Mouse (Mus musculus): ENCODE data around the gene Cygb. TPM values are rescaled to one million over a fixed set of nuclear protein-coding genes. Genes with fewer than 3 reads are reported as not detected.
"Not testable (repeated sequence)": the region's sequence is repeated elsewhere in the genome, so short reads cannot be mapped to it uniquely, and the experiment has no call there.

Cygb gene
- polyA plus RNA-seq, 1 experiment from 2014 or later, result 29.3 TPM

DNA sequence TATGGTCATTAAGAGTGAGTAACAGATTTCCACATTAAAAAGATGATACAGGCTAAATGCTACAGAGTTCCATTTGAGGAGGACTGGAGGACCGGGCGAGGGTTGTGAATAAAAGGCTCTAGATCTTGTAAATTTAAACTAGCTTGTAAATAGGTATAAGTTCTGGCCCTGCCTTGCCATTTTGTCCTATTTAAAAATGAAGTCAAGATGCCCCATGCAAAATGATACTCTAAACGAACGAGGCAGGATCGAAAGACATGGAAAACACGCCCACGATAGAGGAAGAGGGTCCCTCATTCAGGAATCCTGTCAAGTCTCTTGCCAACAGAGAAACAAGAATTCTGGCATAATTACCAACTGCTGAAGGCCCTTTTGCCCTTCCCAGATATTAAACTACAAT lies 16.3 kb upstream of the Cygb start:
- 75% methylated on average over 7 of the region's 7 CpGs for WGBS

DNA sequence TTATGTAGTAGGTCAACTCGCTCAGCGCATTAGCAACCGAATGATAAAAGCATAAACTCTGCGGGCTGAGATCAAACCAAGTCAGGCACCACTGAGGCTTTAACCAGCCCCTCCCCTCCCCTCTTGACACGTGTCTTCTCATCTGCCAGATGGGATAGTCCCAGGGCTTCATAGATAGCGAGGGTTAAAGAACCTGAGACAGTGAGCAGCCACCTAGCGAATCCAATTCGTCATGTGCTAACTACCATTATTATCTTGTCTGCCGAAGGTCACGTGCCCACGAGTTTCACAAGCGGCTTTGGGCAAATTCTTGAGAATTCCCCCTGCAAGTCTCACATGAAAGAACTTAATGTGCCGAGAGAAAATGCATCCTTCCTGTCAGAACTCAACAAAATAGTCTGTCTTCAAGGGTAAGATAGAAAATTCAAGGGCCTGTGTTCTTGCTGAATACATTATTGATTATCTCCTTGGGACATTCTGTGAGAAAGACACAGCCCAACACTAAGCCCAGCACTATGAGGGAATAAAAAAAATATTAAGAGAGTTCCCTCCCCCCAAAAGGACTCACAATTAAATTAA lies 15.8 kb upstream of the Cygb start:
- no peak for ATAC-seq
- no peak overlapping the region for H3K9ac ChIP-seq (ENCODE audit: low read depth, low read length)
- WGBS, result 51% methylated on average over 13 of the region's 13 CpGs
- H3K36me3 ChIP-seq (ENCODE audit: control insufficient read depth, insufficient read depth, low read length), result peaks cover 12% of the 10 kb centered on the region
- 0 out of 2 replicates have a peak overlapping the region, but pooled peaks have one; percentile 51 for H3K27ac ChIP-seq (ENCODE audit: low read length)
- H3K4me1 ChIP-seq (ENCODE audit: control insufficient read depth, insufficient read depth, low read length), result peaks cover 34% of the 10 kb centered on the region
- H3K4me2 ChIP-seq (ENCODE audit: low read length), result peak overlapping the region; percentile 16; the same call in 1 of the 2 replicates
- H3K4me3 ChIP-seq (ENCODE audit: low read depth, low read length), result no peak overlapping the region
- no peaks in the 10 kb centered on the region for H3K27me3 ChIP-seq (ENCODE audit: control insufficient read depth, insufficient read depth, low read depth, low read length)
- no peaks in the 10 kb centered on the region for H3K9me3 ChIP-seq (replicated peaks; ENCODE audit: control insufficient read depth, low read length, poor library complexity, severe bottlenecking)

More for the DNA sequence above, 16.3 kb upstream of the Cygb start:
- Histone ChIP-seq H3K9me3 (replicated peaks; ENCODE audit: control insufficient read depth, low read length, poor library complexity, severe bottlenecking) (no peaks in the 10 kb centered on the region), H3K4me2 (ENCODE audit: low read length) (peak overlapping the region; percentile 47), H3K4me1 (ENCODE audit: control insufficient read depth, insufficient read depth, low read length) (peaks cover 34% of the 10 kb centered on the region), H3K9ac (ENCODE audit: low read depth, low read length) (peak overlapping the region; percentile 49), H3K27ac (ENCODE audit: low read length) (peak overlapping the region; percentile 51), H3K27me3 (ENCODE audit: control insufficient read depth, insufficient read depth, low read depth, low read length) (no peaks in the 10 kb centered on the region), H3K36me3 (ENCODE audit: control insufficient read depth, insufficient read depth, low read length) (peaks cover 14% of the 10 kb centered on the region), H3K4me3 (ENCODE audit: low read depth, low read length) (peak overlapping the region; percentile 67)
- ATAC-seq, result no peak

DNA sequence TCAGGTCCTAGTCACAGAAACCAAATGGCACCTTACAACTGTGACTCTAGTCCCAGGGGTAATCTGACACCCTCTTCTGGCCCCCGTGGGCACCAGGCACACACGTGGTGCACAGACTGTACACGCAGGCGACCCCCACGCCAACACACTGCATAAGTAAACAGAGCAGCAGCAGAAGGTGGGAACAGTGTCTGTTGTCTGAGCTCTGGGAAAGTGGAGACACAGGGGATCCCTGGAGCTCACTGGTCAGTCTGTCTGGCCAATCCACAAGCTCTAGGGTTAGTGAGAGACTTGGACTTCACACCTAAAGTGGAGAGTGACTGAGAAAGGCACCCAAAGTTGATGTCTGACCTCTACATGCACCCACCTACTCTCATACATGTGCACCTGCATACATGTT lies 15.2 kb upstream of the Cygb start:
- no peak for ATAC-seq
- Histone ChIP-seq H3K27ac (ENCODE audit: low read length) (0 out of 2 replicates have a peak overlapping the region, but pooled peaks have one; percentile 10), H3K36me3 (ENCODE audit: control insufficient read depth, insufficient read depth, low read length) (peaks cover 7% of the 10 kb centered on the region), H3K9ac (ENCODE audit: low read depth, low read length) (no peak overlapping the region), H3K27me3 (ENCODE audit: control insufficient read depth, insufficient read depth, low read depth, low read length) (no peaks in the 10 kb centered on the region), H3K4me3 (ENCODE audit: low read depth, low read length) (no peak overlapping the region), H3K4me1 (ENCODE audit: control insufficient read depth, insufficient read depth, low read length) (peaks cover 35% of the 10 kb centered on the region), H3K9me3 (replicated peaks; ENCODE audit: control insufficient read depth, low read length, poor library complexity, severe bottlenecking) (no peaks in the 10 kb centered on the region), H3K4me2 (ENCODE audit: low read length) (peak overlapping the region; percentile 16; the same call in 1 of the 2 replicates)
- 50% methylated on average over 5 of the region's 5 CpGs for WGBS

DNA sequence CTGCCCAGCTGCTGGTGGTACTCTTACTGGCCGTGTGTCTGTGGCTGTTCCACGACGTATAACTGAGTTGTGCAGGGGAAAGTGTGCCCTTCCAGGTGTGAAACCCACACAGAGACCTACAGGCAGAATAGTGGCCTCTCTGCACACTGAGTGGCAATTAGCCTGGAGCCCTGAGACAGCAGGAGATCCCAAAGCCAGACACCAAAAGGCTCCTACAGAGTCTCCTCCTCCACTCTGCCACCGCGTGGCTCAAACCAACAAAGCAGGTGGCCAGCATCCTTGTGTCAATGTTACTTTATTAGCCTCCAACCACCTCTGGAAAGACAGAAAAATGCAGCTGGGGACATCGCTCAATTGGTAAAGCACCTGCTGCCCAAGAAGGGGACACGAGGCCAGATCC lies 14.7 kb upstream of the Cygb start:
- Histone ChIP-seq H3K4me3 (ENCODE audit: low read depth, low read length) (no peak overlapping the region), H3K27me3 (ENCODE audit: control insufficient read depth, insufficient read depth, low read depth, low read length) (no peaks in the 10 kb centered on the region), H3K4me1 (ENCODE audit: control insufficient read depth, insufficient read depth, low read length) (peaks cover 36% of the 10 kb centered on the region), H3K36me3 (ENCODE audit: control insufficient read depth, insufficient read depth, low read length) (peaks cover 2% of the 10 kb centered on the region; the same call in 1 of the 2 replicates), H3K9me3 (replicated peaks; ENCODE audit: control insufficient read depth, low read length, poor library complexity, severe bottlenecking) (no peaks in the 10 kb centered on the region), H3K9ac (ENCODE audit: low read depth, low read length) (no peak overlapping the region), H3K4me2 (ENCODE audit: low read length) (no peak overlapping the region), H3K27ac (ENCODE audit: low read length) (0 out of 2 replicates have a peak overlapping the region, but pooled peaks have one; percentile 40)
- 32% methylated on average over 7 of the region's 7 CpGs for WGBS
- ATAC-seq, result no peak

DNA sequence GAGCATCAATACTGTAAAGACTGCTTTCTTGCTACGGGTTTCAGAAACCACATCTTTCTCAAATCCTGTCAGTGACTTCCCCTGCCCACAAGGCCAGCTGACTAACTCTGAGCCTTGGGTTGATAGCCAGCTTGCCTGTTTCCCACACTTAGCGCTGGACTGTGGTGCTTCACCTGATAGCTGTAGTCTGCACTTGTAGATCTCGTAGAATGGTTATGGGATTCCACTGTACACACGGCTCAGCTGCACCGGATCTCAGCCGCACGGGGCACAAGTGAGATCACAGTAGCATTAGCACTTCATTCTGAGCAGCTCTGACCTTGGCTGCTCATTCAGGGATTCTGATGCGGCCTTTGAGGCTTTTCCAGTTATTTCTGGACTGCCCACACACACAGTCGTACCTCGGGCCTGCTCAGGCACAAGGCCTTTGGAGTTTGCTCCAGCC lies 14.3 kb upstream of the Cygb start:
- Histone ChIP-seq H3K4me2 (ENCODE audit: low read length) (no peak overlapping the region), H3K9ac (ENCODE audit: low read depth, low read length) (no peak overlapping the region)
- 78% methylated on average over 10 of the region's 10 CpGs for WGBS

DNA sequence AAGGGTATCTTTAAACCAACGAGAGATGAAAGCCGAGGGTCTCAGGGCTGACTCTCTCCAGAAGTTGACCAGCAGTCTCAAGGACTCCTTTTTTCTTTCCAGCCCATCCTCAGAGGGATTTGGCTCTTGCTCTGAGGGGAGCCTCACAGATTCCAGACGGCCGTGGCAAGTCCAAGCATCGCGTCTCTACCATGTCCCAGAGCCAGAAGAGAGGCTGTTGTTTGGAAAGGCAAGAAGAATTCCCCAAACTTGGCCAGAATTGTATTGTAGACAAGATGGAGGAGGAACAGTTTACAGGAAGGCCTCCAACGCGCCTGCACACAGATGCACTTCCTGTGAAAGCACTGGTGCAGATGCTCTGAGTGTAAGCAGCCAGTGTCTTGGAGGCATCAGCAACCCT lies 13.8 kb upstream of the Cygb start:
- Histone ChIP-seq H3K27me3 (ENCODE audit: control insufficient read depth, insufficient read depth, low read depth, low read length) (no peaks in the 10 kb centered on the region), H3K36me3 (ENCODE audit: control insufficient read depth, insufficient read depth, low read length) (no peaks in the 10 kb centered on the region), H3K4me3 (ENCODE audit: low read depth, low read length) (no peak overlapping the region), H3K9me3 (replicated peaks; ENCODE audit: control insufficient read depth, low read length, poor library complexity, severe bottlenecking) (no peaks in the 10 kb centered on the region), H3K27ac (ENCODE audit: low read length) (no peak overlapping the region), H3K4me1 (ENCODE audit: control insufficient read depth, insufficient read depth, low read length) (peaks cover 37% of the 10 kb centered on the region), H3K9ac (ENCODE audit: low read depth, low read length) (no peak overlapping the region), H3K4me2 (ENCODE audit: low read length) (no peak overlapping the region)
- WGBS, result 87% methylated on average over 8 of the region's 8 CpGs
- ATAC-seq, result no peak

More for the DNA sequence above, 14.3 kb upstream of the Cygb start:
- Histone ChIP-seq H3K9me3 (replicated peaks; ENCODE audit: control insufficient read depth, low read length, poor library complexity, severe bottlenecking) (no peaks in the 10 kb centered on the region), H3K4me3 (ENCODE audit: low read depth, low read length) (no peak overlapping the region), H3K4me1 (ENCODE audit: control insufficient read depth, insufficient read depth, low read length) (peaks cover 37% of the 10 kb centered on the region), H3K27me3 (ENCODE audit: control insufficient read depth, insufficient read depth, low read depth, low read length) (no peaks in the 10 kb centered on the region), H3K27ac (ENCODE audit: low read length) (0 out of 2 replicates have a peak overlapping the region, but pooled peaks have one; percentile 40), H3K36me3 (ENCODE audit: control insufficient read depth, insufficient read depth, low read length) (no peaks in the 10 kb centered on the region)
- ATAC-seq, result no peak

DNA sequence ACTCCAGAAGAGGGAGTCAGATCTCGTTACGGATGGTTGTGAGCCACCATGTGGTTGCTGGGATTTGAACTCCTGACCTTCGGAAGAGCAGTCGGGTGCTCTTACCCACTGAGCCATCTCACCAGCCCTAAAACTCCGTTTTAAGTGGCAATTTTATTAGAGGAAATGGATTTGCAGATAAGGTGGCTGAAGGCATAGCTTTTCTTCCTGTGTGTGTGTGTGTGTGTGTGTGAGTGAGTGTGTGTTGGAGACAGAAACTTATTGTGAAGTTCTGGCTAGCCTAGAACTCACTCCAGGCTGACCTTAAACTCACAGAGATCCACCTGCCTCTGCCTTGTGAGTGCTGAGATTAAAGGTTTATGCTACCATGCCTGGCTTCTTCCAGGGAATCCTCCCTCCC lies 12.9 kb upstream of the Cygb start:
- H3K4me2 ChIP-seq (ENCODE audit: low read length); H3K27me3 ChIP-seq (ENCODE audit: control insufficient read depth, insufficient read depth, low read depth, low read length); H3K4me3 ChIP-seq (ENCODE audit: low read depth, low read length); H3K36me3 ChIP-seq (ENCODE audit: control insufficient read depth, insufficient read depth, low read length); H3K27ac ChIP-seq (ENCODE audit: low read length); H3K9ac ChIP-seq (ENCODE audit: low read depth, low read length); H3K9me3 ChIP-seq (replicated peaks; ENCODE audit: control insufficient read depth, low read length, poor library complexity, severe bottlenecking); ATAC-seq: not testable (repeated sequence)
- 90% methylated on average over 3 of the region's 5 CpGs for WGBS
- H3K4me1 ChIP-seq (ENCODE audit: control insufficient read depth, insufficient read depth, low read length), result peaks cover 39% of the 10 kb centered on the region

DNA sequence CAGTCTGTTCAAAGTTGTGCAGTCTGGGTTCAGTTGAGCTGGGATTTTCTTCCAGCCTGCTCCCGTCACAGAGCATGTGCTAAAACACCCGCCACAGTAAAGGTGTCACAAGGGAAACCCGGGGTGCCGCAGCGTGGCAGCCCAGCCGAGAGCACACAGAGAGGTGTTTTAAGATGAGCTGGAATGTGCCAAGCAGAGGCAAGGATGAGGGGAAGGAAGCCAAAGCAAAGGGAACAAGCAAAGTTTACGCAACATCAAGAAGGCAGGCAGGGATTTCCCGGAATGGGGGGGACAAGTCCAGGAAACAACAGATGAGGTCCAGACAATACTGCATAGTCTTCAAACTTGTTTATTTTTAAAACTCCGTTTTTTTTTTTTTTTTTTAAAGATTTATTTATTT lies 12.5 kb upstream of the Cygb start:
- Histone ChIP-seq H3K36me3 (ENCODE audit: control insufficient read depth, insufficient read depth, low read length) (no peaks in the 10 kb centered on the region), H3K4me1 (ENCODE audit: control insufficient read depth, insufficient read depth, low read length) (peaks cover 44% of the 10 kb centered on the region), H3K4me3 (ENCODE audit: low read depth, low read length) (no peak overlapping the region), H3K9me3 (replicated peaks; ENCODE audit: control insufficient read depth, low read length, poor library complexity, severe bottlenecking) (no peaks in the 10 kb centered on the region), H3K9ac (ENCODE audit: low read depth, low read length) (no peak overlapping the region), H3K27ac (ENCODE audit: low read length) (no peak overlapping the region), H3K27me3 (ENCODE audit: control insufficient read depth, insufficient read depth, low read depth, low read length) (no peaks in the 10 kb centered on the region), H3K4me2 (ENCODE audit: low read length) (no peak overlapping the region)
- WGBS, result 84% methylated on average over 9 of the region's 9 CpGs
- no peak for ATAC-seq

DNA sequence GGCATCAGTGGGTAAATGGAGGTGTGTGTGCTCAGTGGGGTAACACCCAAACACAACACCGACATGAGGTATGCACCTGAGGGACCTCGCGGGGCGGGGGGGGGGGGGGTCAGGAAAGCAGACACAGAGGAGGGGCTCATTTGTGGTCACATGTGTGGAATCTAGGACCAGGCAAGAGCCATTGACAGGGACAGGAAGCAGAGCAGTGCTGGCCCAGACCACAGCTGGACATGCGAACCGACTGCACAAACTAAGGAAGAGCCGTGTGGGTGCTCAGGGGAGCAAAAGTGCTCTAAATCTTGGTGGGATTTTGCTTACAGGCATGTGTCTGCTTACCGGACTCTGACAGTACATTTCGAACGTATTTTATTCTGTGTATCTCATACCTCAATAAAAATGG lies 11.2 kb upstream of the Cygb start:
- H3K9me3 ChIP-seq (replicated peaks; ENCODE audit: control insufficient read depth, low read length, poor library complexity, severe bottlenecking), result no peaks in the 10 kb centered on the region
- H3K36me3 ChIP-seq (ENCODE audit: control insufficient read depth, insufficient read depth, low read length), result no peaks in the 10 kb centered on the region
- no peak overlapping the region for H3K9ac ChIP-seq (ENCODE audit: low read depth, low read length)
- no peak overlapping the region for H3K4me2 ChIP-seq (ENCODE audit: low read length)
- H3K4me1 ChIP-seq (ENCODE audit: control insufficient read depth, insufficient read depth, low read length), result peaks cover 48% of the 10 kb centered on the region
- no peak overlapping the region for H3K4me3 ChIP-seq (ENCODE audit: low read depth, low read length)
- no peaks in the 10 kb centered on the region for H3K27me3 ChIP-seq (ENCODE audit: control insufficient read depth, insufficient read depth, low read depth, low read length)
- ATAC-seq, result no peak
- H3K27ac ChIP-seq (ENCODE audit: low read length), result no peak overlapping the region
- 85% methylated on average over 10 of the region's 10 CpGs for WGBS

Data from midbrain, embryonic 16.5 days (tissue).